Mouse (Mus musculus) MEL (cell line): ENCODE measurements around the gene Wdr35.

ENCODE experiments used
- BHLHE40 ChIP-seq: IDR thresholded peaks from 2 replicates; pipeline ENCODE4 v1.6.1; 2012; ENCODE audit warnings: low read depth, mild to moderate bottlenecking, inconsistent platforms, low read length, improper control_type of control experiment, borderline replicate concordance
- CHD2 ChIP-seq: IDR thresholded peaks from 2 replicates; pipeline ENCODE4 v1.6.1; 2011; ENCODE audit warnings: low read length, improper control_type of control experiment
- CTCF ChIP-seq, 3 experiments: IDR thresholded peaks in 2 of 3; conservative IDR thresholded peaks in 1 of 3; 2 replicates each; pipeline ENCODE4 v1.5.1; 2011 to 2012; ENCODE audit warnings: low read length in 3 of 3, low read depth in 2 of 3, mild to moderate bottlenecking in 2 of 3, improper control_type of control experiment in 1 of 3, inconsistent platforms in 1 of 3, mixed read lengths in 1 of 3, moderate library complexity in 1 of 3; ENCODE audit not compliant: control insufficient read depth in 1 of 3, insufficient read depth in 1 of 3, poor library complexity in 1 of 3, severe bottlenecking in 1 of 3
- GATA1 ChIP-seq: IDR thresholded peaks from 2 replicates; pipeline ENCODE4 v1.6.1; 2011; ENCODE audit warnings: low read depth, low read length, improper control_type of control experiment
- HCFC1 ChIP-seq: IDR thresholded peaks from 2 replicates; pipeline ENCODE4 v1.6.1; 2012; ENCODE audit warnings: low read depth, mild to moderate bottlenecking, inconsistent platforms, low read length, improper control_type of control experiment, moderate library complexity
- MAZ ChIP-seq: IDR thresholded peaks from 2 replicates; pipeline ENCODE4 v1.6.1; 2012; ENCODE audit warnings: low read depth, mild to moderate bottlenecking, inconsistent platforms, low read length, improper control_type of control experiment
- POLR2A ChIP-seq, 2 experiments: IDR thresholded peaks; 2 replicates each; pipeline ENCODE4 v1.6.1; 2011 to 2012; ENCODE audit warnings: low read length in 2 of 2, mild to moderate bottlenecking in 2 of 2, control low read depth in 1 of 2, improper control_type of control experiment in 1 of 2, low read depth in 1 of 2, moderate library complexity in 1 of 2; ENCODE audit not compliant: control insufficient read depth in 1 of 2, insufficient read depth in 1 of 2, poor library complexity in 1 of 2
- RCOR1 ChIP-seq: IDR thresholded peaks from 2 replicates; pipeline ENCODE4 v1.6.1; 2012; ENCODE audit warnings: low read depth, mild to moderate bottlenecking, inconsistent platforms, low read length, improper control_type of control experiment
- TAL1 ChIP-seq: IDR thresholded peaks from 2 replicates; pipeline ENCODE4 v1.6.1; 2012; ENCODE audit warnings: mild to moderate bottlenecking, inconsistent platforms, low read length, moderate library complexity, mixed read lengths
- TCF12 ChIP-seq: IDR thresholded peaks from 2 replicates; pipeline ENCODE4 v1.6.1; 2014; ENCODE audit warnings: low read depth, mild to moderate bottlenecking, inconsistent platforms, low read length, improper control_type of control experiment, moderate library complexity

- TF ChIP-seq POLR2A (IDR thresholded peaks at IDR 0.05; ENCODE audit: control insufficient read depth in 1 of 2, insufficient read depth in 1 of 2, low read depth in 1 of 2, low read length in 2 of 2, poor library complexity in 1 of 2) (no peak), CTCF (IDR thresholded peaks at IDR 0.05 in 2 of 3, conservative IDR thresholded peaks at IDR 0.05 in 1 of 3; ENCODE audit: control insufficient read depth in 1 of 3, insufficient read depth in 1 of 3, low read depth in 2 of 3, low read length in 3 of 3, poor library complexity in 1 of 3, severe bottlenecking in 1 of 3) (peak; percentile 19 to 58 (median 49)), HCFC1 (no peak), BHLHE40 (no peak), RCOR1 (no peak), MAZ (no peak), TAL1 (no peak), TCF12 (no peak), GATA1 (no peak), CHD2 (no peak)
Observed at GRCm38 (mm10) chr12:9023031-9023430, 49.3 kb downstream of the Wdr35 start.
